ENCODE assay signal across 7 mouse cellular contexts in the genomic region with DNA sequence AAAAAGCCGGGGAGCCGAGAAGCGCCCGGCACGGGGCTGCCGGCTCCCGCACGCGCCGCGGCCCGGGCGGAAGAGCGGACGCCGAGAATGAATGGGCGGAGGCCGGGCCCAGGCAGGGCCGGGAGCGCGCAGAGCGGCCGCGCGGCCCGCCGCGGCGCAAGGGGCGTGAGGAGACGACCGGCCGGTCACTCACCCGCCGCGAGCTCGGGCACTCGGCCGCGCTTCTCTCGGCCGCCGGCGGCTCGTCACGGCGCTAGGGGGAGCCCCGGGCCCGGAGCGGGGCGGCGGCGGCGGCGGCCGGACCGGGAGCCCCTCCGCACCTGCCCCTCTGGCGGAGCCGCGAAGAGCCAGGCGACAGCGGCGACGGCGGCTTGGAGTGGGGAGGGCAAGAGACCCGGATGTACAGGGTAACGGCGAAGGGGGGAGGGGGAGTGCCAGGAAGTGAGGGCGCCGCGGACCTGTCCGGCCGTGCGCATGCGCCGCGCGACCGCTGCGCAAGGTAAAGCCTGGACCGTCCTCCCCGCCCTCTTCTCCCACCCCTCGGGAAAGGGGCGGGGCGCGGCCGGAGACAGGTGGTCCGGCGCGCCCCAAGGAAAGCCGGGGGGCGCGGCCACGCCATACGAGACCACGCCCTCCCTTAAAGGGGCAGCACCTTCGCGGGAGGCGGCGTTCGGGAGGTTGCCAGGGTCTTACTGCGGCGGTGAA.
DNase-seq lines count a peak whose midpoint lies in the region; ATAC-seq lines count a peak whose summit lies in the region.

No protein-coding gene starts in this region.

- peaks cover 16% of the 10 kb centered on the region for H3K4me1 ChIP-seq in intestine, embryonic 16.5 days (ENCODE audit: control insufficient read depth, insufficient read depth, low read length)
- H3K4me1 ChIP-seq in midbrain, embryonic 11.5 days (ENCODE audit: control insufficient read depth, insufficient read depth, low read length) = peaks cover 11% of the 10 kb centered on the region; the same call in 1 of the 2 replicates

- no peaks in the 10 kb centered on the region for H3K9me3 ChIP-seq in intestine, embryonic 16.5 days (ENCODE audit: control insufficient read depth, low read length)
- H3K9me3 ChIP-seq in midbrain, embryonic 11.5 days (ENCODE audit: control insufficient read depth, low read length) = no peaks in the 10 kb centered on the region

- intact Hi-C loops in left cerebral cortex, postnatal 36 days (cut with DNase I) = loop anchor here (2.0 kb wide), 1 partner anchor 61 kb away; no protein-coding TSS in a partner anchor

- peak; percentile 97 for DNase-seq in adrenal gland, adult 2 months
- DNase-seq in embryo, embryonic 11.5 days (ENCODE audit: low read depth, low spot score) = peak; percentile 98
- peak; percentile 82 to 91 for DNase-seq in gastrocnemius, postnatal 4 days (ENCODE audit: low spot score in 2 of 2)
- peak; percentile 92 to 95 for DNase-seq in left cerebral cortex, postnatal 36 days (ENCODE audit: low spot score in 2 of 2)
- DNase-seq in midbrain, embryonic 11.5 days (ENCODE audit: low spot score, missing footprints) = peak; percentile 99
- DNase-seq in skeletal muscle tissue, adult 2 months (ENCODE audit: low read depth, low spot score) = peak; percentile 97

- peak overlapping the region; percentile 94 for H3K27ac ChIP-seq in intestine, embryonic 16.5 days (ENCODE audit: low read length)
- peak overlapping the region; percentile 89 for H3K27ac ChIP-seq in midbrain, embryonic 11.5 days (ENCODE audit: low read depth, low read length)

- H3K27me3 ChIP-seq in intestine, embryonic 16.5 days (replicated peaks; ENCODE audit: control insufficient read depth, insufficient read depth, low read length) = no peaks in the 10 kb centered on the region
- H3K27me3 ChIP-seq in midbrain, embryonic 11.5 days (ENCODE audit: control insufficient read depth, insufficient read depth, low read length) = no peaks in the 10 kb centered on the region; the same call in 1 of the 2 replicates

- 0% methylated on average over 93 of the region's 104 CpGs for WGBS in intestine, embryonic 16.5 days
- under 1% methylated on average over 75 of the region's 104 CpGs for WGBS in midbrain, embryonic 11.5 days

- no peaks in the 10 kb centered on the region for H3K36me3 ChIP-seq in intestine, embryonic 16.5 days (ENCODE audit: control insufficient read depth, insufficient read depth, low read length)
- no peaks in the 10 kb centered on the region for H3K36me3 ChIP-seq in midbrain, embryonic 11.5 days (ENCODE audit: control insufficient read depth, insufficient read depth, low read length)

- peak overlapping the region; percentile 94 for H3K4me3 ChIP-seq in intestine, embryonic 16.5 days (ENCODE audit: low read length)
- peak overlapping the region; percentile 81 for H3K4me3 ChIP-seq in midbrain, embryonic 11.5 days (ENCODE audit: low read depth, low read length)

- H3K4me2 ChIP-seq in intestine, embryonic 16.5 days (ENCODE audit: low read depth, low read length) = peak overlapping the region; percentile 60
- H3K4me2 ChIP-seq in midbrain, embryonic 11.5 days = peak overlapping the region; percentile 72

- peak overlapping the region; percentile 84 for H3K9ac ChIP-seq in intestine, embryonic 16.5 days (ENCODE audit: low read depth, low read length)
- H3K9ac ChIP-seq in midbrain, embryonic 11.5 days (ENCODE audit: low read length) = peak overlapping the region; percentile 97

- peak; percentile 97 for ATAC-seq in intestine, embryonic 16.5 days
- peak; percentile 96 for ATAC-seq in midbrain, embryonic 11.5 days (ENCODE audit: low FRiP score)

Comparison
In these comparisons a context has a peak if more than half of its experiments do, and no peak if none do; other contexts are left out.
1. Peak in every context shown above with its lines: DNase-seq, ATAC-seq, H3K4me3 ChIP-seq and H3K27ac ChIP-seq.